Mouse (Mus musculus) limb, embryonic 11.5 days (tissue): ENCODE results near the gene Dars. TPM values are rescaled to one million over a fixed set of nuclear protein-coding genes. Genes with fewer than 3 reads are reported as not detected.

Experiments used
- ATAC-seq: fragments of 200-750 bp; cut with Nextera tagmentation; 2 replicates; pipeline ENCODE4 v1.8.0; 2017; ENCODE audit warnings: low read depth; ENCODE audit not compliant: insufficient number of reproducible peaks, low FRiP score, low TSS enrichment
- DNase-seq: peaks from one replicate; pipeline ENCODE4 v3.0.0-alpha.2; 2015; ENCODE audit warnings: low spot score
- H3K27ac ChIP-seq: fragments of 300-500 bp; sonication (generic); replicated peaks from 2 replicates; pipeline ENCODE4 v1.5.1; 2014; ENCODE audit warnings: low read depth, mild to moderate bottlenecking, low read length
- H3K27me3 ChIP-seq: fragments of 300-500 bp; sonication (generic); 2 replicates; pipeline ENCODE4 v1.6.1; 2014; ENCODE audit warnings: mild to moderate bottlenecking, low read length, mixed read lengths; ENCODE audit not compliant: control insufficient read depth, insufficient read depth
- H3K36me3 ChIP-seq: fragments of 300-500 bp; sonication (generic); 2 replicates; pipeline ENCODE4 v1.6.1; 2014; ENCODE audit warnings: mild to moderate bottlenecking, low read length, moderate library complexity, mixed read lengths; ENCODE audit not compliant: control insufficient read depth, insufficient read depth
- H3K4me1 ChIP-seq: fragments of 300-500 bp; sonication (generic); 2 replicates; pipeline ENCODE4 v1.6.1; 2014; ENCODE audit warnings: low read length, mixed read lengths; ENCODE audit not compliant: control insufficient read depth, insufficient read depth
- H3K4me2 ChIP-seq: fragments of 300-500 bp; sonication (generic); 2 replicates; pipeline ENCODE4 v1.6.1; 2014; ENCODE audit warnings: low read depth, mild to moderate bottlenecking, moderate library complexity; ENCODE audit not compliant: severe bottlenecking
- H3K4me3 ChIP-seq: fragments of 300-500 bp; sonication (generic); 2 replicates; pipeline ENCODE4 v1.5.1; 2014; ENCODE audit warnings: low read depth, low read length
- H3K9ac ChIP-seq: fragments of 300-500 bp; sonication (generic); 2 replicates; pipeline ENCODE4 v1.6.1; 2014; ENCODE audit warnings: mild to moderate bottlenecking, low read length
- H3K9me3 ChIP-seq: fragments of 300-500 bp; sonication (generic); 2 replicates; pipeline ENCODE4 v1.6.1; 2016; ENCODE audit warnings: low read length; ENCODE audit not compliant: control insufficient read depth
- WGBS: fragments of 180-500 bp; shearing (Covaris S2); extraction: QIAGEN DNeasy Blood & Tissue Kit; methylation state at CpG from one replicate; pipeline ENCODE4 v1.1.7; 2014; 5-methylcytosine and 5-hydroxymethylcytosine counted together
- polyA plus RNA-seq: library from polyadenylated mRNA; unstranded; fragments of >200 nt; fragmentation: Nextera tagmentation; extraction: Ambion mirVana; gene quantifications from 2 replicates; pipeline ENCODE4 v1.2.1, GENCODE M21; 2014

Dars gene
- polyA plus RNA-seq, 1 experiment from 2014 or later, result 104 TPM

DNA sequence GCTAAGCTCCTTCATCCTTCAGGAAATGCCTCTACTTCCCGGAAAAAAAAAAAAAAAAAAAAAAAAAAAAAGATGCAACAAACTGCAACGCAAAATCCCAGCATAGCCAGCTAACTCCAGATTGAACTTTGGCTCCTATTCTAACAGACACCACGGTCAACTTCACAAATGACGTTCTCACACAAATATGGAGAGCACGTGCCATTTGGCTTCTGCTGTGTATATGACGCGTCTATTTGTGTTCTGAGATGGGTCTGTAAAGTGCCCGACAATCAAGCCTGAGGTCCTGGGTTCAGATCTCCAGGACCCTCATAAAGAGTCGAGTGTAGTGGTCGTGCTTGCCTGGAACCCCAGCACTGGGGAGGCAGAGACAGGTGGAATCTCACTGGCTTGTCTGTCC is 39.1 kb upstream of the Dars start:
- Histone ChIP-seq H3K36me3 (no peaks in the 10 kb centered on the region), H3K27me3 (no peaks in the 10 kb centered on the region), H3K9ac (no peak overlapping the region), H3K4me3 (no peak overlapping the region), H3K4me1 (no peaks in the 10 kb centered on the region), H3K4me2 (no peak overlapping the region), H3K27ac (no peak overlapping the region), H3K9me3 (no peaks in the 10 kb centered on the region)
- ATAC-seq, result no peak
- WGBS, result 87% methylated on average over 10 of the region's 10 CpGs
- no peak for DNase-seq

DNA sequence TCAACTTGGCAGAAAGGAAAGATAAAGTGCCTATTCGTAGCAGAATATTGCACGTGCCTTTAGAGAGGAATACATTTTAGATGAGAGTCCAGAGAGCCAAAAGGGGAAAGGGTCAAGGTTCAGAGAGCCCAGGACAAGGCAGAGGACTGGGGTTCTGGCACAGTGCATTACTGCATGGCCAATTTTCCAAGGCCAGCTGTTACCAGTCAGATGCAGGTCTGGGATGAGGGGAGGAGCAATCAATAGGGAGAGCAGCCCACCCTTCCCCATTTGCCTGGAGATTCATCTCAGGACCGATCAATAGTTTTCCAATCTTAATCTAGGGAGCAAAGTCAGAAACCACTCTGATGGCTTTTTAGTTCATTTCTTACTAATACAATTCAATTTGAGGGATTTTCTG is 35.0 kb upstream of the Dars start:
- H3K4me1 ChIP-seq, result no peaks in the 10 kb centered on the region
- H3K4me2 ChIP-seq, result no peak overlapping the region
- H3K9me3 ChIP-seq, result no peaks in the 10 kb centered on the region
- H3K27me3 ChIP-seq, result no peaks in the 10 kb centered on the region
- H3K36me3 ChIP-seq, result no peaks in the 10 kb centered on the region
- no peak overlapping the region for H3K4me3 ChIP-seq
- WGBS, result 90% methylated on average over 3 of the region's 3 CpGs
- no peak overlapping the region for H3K9ac ChIP-seq
- H3K27ac ChIP-seq, result no peak overlapping the region
- DNase-seq (no peak), ATAC-seq (no peak)

DNA sequence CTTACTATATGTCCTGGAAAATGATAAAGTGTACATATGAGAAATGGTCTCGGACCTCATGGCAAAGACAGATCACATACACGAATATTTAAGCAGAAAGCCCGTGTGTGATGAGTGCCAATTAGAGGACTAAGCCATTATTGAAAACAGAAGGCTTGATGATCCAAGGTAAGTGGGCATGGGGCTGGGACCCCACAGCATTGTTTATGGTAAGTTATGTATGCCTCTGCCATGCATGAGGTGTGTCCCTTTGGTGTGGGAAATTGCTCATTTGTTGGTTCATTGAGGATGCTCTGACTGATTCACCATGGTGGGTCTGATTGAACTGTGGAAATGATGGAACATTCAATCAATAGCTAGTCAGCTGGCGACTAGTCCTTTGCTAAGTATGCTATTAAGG is 34.0 kb upstream of the Dars start:
- H3K4me2 ChIP-seq, result no peak overlapping the region
- no peaks in the 10 kb centered on the region for H3K9me3 ChIP-seq
- ATAC-seq (no peak), DNase-seq (no peak)
- no peaks in the 10 kb centered on the region for H3K27me3 ChIP-seq
- H3K4me3 ChIP-seq, result no peak overlapping the region
- WGBS, result 77% methylated on average over 4 of the region's 4 CpGs
- no peak overlapping the region for H3K27ac ChIP-seq
- H3K9ac ChIP-seq, result no peak overlapping the region
- H3K36me3 ChIP-seq, result no peaks in the 10 kb centered on the region
- no peaks in the 10 kb centered on the region for H3K4me1 ChIP-seq

DNA sequence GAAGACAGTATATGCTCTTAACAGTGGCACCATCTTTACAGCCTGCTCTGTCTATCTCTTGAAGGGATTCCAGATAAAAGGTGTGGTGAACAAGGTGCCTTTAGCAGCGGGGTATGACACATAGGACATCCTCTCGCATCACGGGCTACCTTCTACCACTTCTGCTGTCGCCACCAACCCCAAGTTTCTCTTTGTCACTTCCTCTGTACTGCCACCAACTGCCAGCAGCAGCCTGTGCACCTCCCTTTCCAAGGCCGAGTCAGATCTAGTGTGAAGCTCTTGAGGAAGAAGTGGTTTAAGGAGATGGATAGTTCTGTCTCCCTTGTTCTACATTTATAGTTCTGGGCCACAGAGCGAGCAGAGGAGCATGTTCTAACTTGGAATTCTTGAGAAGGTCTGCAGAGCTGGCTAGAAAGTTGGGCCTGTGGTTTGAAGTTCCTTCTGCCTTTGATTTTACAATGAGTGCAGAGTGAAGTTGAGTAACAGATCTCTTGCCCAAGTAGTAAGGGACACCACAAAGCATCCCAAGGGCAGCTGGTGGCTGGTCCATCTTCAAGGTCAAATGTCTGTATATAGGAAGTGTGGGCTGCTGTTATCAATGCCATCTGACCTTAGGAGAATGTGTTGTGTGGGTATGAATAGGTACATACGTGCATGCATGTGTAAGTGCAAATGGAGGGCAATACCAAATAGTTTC is 30.2 kb upstream of the Dars start:
- Histone ChIP-seq H3K27ac (no peak overlapping the region), H3K4me1 (no peaks in the 10 kb centered on the region), H3K4me2 (no peak overlapping the region), H3K9me3 (no peaks in the 10 kb centered on the region), H3K9ac (no peak overlapping the region), H3K27me3 (no peaks in the 10 kb centered on the region), H3K4me3 (no peak overlapping the region), H3K36me3 (no peaks in the 10 kb centered on the region)
- DNase-seq (no peak), ATAC-seq (no peak)
- 70% methylated on average over 7 of the region's 7 CpGs for WGBS

DNA sequence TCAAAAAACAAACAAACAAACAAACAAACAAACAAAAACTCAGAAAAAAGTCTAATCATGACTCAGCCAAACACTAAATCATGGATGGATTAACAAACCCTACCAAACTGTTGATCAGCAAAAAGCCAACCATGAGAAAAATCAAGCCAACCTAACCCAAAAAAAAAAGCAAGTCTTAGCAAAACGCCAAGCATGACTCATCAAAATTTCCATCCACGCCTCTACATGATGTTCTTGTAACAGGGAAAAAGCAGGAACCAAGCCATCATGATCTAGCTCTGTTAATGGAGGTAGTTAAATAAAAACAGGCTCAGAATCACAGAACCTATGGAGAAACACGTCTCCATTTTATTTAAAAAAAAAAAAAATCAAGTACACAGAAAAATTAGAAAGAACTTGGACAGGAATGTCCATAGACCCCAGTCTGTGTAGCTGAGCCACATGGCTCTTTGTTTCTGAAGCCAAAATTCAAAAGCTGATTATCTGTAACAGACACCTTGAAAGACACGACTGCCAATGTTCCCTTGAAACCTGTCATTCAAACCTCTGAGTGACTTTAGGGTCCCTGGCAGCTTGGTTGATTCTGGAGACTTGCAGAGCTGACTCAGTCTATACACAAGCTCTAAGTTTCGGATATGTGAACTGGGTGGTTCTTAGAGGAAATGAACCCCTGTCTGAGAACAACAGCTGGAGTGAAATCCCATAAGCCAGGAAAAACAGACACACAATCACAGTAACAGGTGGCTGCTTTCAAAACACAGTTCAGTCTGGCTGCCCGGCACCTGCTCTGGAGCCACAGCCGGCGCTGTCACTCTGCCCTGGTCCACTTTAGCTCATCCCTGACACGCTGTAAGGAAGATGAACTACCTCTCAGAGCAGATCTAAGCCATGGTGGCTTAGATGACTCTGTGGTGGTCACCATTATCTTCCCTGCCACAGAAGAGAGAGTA is 27.0 kb upstream of the Dars start:
- no peaks in the 10 kb centered on the region for H3K27me3 ChIP-seq
- WGBS, result 71% methylated on average over 9 of the region's 9 CpGs

DNA sequence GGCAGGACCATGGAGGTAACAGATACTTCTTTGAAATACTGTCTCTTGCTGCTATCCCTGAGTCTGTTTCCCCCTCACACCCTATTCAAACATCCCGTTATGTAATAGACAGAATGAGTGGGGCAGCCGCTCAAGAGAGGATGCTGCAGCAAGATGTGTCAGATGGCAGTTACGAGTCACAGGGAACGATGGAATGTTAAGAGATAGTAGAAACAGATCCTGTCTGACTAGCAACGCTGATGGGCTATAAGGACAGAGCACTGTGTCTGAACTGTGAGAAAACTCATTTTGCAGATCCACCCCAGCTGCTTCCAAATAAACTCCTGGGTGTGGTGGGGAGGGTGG is 23.9 kb upstream of the Dars start:
- WGBS, result 47% methylated on average over 5 of the region's 5 CpGs
- Histone ChIP-seq H3K27me3 (no peaks in the 10 kb centered on the region), H3K4me3 (no peak overlapping the region), H3K9me3 (no peaks in the 10 kb centered on the region), H3K36me3 (no peaks in the 10 kb centered on the region), H3K27ac (no peak overlapping the region), H3K4me1 (no peaks in the 10 kb centered on the region), H3K4me2 (no peak overlapping the region), H3K9ac (no peak overlapping the region)
- ATAC-seq, result no peak
- DNase-seq, result no peak

More for the DNA sequence above, 27.0 kb upstream of the Dars start:
- Histone ChIP-seq H3K9ac (no peak overlapping the region), H3K27ac (no peak overlapping the region), H3K4me1 (no peaks in the 10 kb centered on the region), H3K36me3 (no peaks in the 10 kb centered on the region), H3K4me3 (no peak overlapping the region), H3K4me2 (no peak overlapping the region), H3K9me3 (no peaks in the 10 kb centered on the region)
- ATAC-seq (peak; percentile 44; the same call in 1 of the 2 replicates), DNase-seq (no peak)

DNA sequence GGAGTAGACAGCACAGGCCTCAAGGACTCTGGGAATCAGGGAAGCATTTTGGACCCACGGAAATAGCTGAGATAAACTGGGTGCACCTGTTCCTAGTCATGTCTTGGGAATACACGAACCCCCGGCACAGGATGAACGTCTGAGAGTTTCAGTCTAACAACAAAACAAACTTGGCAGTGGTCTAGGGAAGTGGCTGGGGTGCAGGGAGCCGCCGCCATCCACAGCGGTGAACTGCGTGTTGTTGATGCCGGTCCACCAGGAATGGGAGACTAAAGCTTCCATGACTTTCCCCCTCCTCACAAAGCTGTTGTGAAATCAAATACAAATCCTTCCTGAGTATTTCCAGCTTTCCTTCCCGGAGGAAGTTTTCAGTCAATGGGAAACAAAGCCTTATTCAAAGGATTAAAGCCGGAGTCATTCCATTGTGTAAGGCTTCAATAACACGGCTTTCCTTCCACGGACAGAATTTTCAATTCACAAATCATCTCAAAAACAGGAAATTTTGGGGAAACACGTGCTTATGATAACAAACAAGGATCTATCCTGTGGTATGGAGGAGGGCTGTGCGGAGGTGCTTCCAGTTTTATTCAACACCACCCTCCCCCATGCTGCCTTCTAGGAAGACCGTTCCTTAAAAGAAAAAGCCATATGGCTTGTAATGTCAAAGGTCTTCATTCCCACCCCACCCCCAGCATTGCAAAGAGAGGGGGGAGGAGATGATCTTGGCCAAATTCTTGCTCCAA is 23.4 kb upstream of the Dars start:
- Histone ChIP-seq H3K27me3 (no peaks in the 10 kb centered on the region), H3K36me3 (no peaks in the 10 kb centered on the region), H3K4me1 (no peaks in the 10 kb centered on the region), H3K4me2 (no peak overlapping the region), H3K27ac (no peak overlapping the region), H3K4me3 (no peak overlapping the region), H3K9ac (no peak overlapping the region), H3K9me3 (no peaks in the 10 kb centered on the region)
- DNase-seq (no peak), ATAC-seq (no peak)
- 68% methylated on average over 16 of the region's 16 CpGs for WGBS

DNA sequence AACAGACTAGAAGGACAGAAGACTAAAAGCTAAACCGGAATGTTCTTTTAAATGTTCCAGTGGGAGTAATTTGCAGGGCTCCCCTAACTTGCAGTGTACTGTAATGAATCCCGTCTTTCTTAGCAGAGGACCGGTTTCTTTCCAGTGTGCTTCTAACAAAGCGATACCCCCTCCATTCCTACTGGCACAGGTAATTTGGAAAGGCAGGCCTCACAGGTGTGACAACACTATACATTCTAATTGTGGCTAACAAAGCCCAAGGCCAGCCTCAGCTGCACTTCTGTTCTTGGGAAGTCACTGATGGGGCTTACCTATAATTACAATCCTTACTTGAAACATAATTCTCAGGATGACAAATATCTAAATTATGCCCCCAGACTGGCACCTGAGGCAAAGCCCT is 22.4 kb upstream of the Dars start:
- WGBS, result 94% methylated on average over 4 of the region's 4 CpGs
- ATAC-seq, result no peak
- Histone ChIP-seq H3K36me3 (no peaks in the 10 kb centered on the region), H3K4me2 (no peak overlapping the region), H3K4me1 (no peaks in the 10 kb centered on the region), H3K27ac (no peak overlapping the region), H3K9ac (no peak overlapping the region), H3K9me3 (no peaks in the 10 kb centered on the region), H3K27me3 (no peaks in the 10 kb centered on the region), H3K4me3 (no peak overlapping the region)
- DNase-seq, result no peak
